Mouse (Mus musculus) kidney, postnatal 25 days (tissue): ENCODE results near the gene Gm21983.

Experiments used
- DNase-seq, 2 experiments: peaks; one replicate each; pipeline ENCODE4 v3.0.0; 2021; ENCODE audit warnings: mixed read lengths in 2 of 2

Gm21983 gene

DNA sequence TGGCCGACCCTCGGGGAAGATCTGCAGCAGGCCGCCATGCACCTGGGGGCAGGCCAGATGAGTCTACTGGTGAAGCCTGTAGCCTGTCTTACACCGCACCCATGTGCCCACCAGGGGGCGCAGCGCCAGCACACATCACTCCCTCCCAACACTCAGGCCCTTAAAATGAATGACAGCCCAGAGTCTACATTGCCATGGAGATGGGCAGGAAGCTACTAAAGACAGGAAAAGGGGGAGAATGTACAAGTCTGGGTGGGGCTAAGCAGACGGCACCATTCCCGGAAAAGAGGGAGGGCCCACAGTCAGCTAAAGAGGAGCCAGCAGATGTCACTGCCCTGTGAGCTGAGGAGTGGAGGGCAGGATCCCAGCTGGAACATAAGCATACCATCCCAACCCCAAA is 21.0 kb downstream of the Gm21983 start:
- DNase-seq, result peak; percentile 92 to 94

DNA sequence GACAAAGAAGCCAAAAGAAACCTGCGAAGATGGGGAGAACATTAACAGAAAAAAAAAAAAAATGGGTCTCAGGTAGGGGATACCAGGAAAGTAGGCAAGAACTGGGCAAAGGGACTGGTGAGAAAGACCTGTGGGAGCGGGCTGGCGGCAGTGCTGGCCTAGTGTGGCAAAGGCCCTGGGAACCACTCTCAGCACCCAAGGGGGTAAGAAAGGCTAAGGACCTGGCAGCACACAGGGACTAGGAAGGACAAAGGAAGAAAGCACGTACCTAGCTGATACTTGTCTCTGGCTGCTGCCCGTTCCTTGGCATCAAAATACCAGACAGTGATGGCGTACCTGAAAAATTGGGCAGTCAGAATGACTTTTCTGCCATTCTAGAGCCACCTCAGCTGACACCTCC is 21.6 kb downstream of the Gm21983 start:
- peak in 1 of 2 experiments; percentile 40 for DNase-seq

DNA sequence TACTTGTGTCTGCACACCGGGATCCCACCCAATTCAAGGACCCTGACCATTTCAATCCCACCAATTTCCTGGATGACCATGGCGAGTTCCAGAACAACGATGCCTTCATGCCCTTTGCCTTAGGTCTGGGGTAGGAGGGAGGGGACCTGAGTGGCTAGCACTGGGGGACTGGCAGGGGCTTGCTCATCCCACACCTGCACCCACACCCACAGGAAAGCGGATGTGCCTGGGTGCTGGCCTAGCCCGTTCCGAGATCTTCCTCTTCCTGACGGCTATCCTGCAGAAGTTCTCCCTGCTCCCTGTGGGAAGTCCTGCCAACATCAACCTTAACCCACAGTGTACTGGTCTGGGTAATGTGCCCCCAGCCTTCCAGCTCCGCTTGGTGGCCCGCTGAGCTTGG is 22.7 kb downstream of the Gm21983 start:
- peak in 1 of 2 experiments; percentile 38 for DNase-seq

DNA sequence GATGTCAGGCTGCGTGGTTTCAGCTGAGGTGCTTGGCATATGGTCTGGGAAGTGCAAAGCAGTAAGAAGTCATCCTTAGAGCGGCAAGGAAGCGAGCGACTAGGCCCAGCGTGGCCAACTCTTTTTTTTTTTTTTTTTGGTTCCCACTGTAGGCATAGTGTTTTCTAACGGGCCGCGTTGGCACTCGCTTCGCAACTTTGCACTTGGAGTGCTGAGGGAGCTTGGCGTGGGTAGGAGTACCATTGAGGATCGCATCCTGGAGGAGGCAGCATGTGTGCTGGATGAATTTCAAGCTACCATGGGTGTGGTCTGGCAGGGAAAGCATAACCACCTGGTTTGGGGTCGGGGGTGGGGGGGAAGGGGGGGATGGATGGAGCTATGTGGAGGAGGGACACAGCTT is 24.9 kb downstream of the Gm21983 start:
- no peak for DNase-seq

DNA sequence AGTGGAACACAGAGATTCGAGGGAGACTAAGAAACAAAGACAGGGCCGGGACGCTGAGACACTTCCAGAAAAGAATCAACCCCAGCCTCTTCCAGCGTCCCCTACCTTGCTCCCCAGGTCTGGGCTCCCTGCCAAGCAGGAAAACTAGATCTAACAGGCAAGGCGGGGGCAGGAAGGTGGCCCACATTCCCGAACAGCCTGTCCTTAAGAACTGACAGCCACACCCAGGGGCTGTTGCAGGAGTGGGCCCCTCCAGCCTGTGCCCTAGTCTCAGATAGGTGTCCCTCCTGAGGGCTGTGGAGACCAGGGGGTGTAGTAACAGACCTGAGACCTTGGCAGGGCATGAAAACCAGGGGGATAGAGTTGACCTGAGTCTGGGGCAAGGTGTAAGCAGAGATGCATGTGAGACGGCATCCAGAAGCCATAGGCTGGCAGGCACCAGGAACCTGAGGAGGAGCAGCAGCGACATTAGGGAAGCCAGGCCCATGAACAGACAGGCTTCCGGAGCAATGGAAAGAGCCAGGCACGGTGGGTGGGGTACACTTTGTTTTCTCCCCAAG is 27.6 kb downstream of the Gm21983 start, which contains the start of gene Cyp2t4:
Gene Cyp2t4, plus strand, starts transcription at position 510 of the 560 bp plus-strand sequence.
- peak; percentile 79 to 90 for DNase-seq

DNA sequence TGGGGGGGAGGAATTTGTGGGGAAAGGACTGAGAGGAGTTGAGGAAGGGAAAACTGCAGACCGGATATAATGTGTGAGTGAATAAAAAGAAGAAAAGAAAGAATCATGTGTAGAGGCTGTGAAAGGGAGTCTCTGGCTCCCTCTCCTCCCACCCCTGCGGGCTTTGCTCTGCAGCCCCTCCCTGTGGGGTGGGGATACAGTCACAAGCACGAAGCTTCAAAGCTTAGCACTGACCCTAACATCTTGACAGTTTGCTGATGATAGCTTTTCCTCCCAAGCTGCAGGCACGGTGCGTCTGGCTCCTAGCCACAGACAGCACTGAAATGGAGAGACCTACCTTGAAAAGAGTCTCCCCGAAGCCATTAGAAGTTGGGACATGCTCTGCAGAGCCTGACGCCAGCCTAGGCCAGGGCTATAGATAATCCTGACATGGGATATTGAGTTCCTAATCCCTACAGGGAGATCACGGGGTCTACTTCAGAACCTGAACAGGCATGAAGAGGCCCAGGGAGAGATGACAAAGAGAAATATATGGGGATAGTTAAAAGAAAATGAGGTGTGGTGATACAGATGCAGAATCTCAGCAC is 44.4 kb downstream of the Gm21983 start:
- DNase-seq, result no peak

DNA sequence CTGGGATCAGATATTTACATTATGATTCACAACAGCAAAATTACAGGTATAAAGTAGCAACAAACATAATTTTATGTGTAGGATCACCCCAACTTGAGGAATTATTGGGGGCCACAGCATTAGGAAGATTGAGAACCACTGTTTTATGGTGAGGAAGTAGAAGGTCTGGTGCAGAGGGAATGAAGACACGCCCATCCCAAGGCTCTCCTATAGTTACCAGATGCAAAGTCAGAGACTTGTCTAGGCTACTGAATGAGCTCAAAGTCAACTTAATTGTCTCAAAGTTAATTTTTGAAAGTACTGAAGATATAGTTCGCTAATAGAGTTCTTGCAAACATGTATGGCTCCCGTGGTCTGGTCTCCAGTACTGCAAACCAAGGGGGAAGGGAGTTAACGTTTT is 47.1 kb downstream of the Gm21983 start:
- DNase-seq, result no peak

DNA sequence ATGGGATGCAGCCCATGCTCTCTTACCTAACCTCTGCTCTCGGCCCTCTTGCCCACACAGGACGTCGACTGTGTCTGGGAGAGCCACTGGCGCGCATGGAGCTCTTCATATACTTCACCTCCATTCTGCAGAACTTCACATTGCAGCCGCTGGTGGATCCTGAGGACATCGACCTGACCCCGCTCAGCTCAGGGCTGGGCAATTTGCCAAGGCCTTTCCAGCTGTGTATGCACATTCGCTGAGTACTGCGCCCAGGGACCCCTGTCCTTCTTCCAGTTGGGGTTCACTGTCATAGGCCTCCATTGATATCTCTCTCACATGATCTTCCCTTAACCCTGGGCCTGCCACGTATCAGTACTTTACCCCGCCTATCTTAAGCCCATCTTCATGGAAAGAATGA is 47.7 kb downstream of the Gm21983 start:
- DNase-seq, result peak; percentile 77 to 87

DNA sequence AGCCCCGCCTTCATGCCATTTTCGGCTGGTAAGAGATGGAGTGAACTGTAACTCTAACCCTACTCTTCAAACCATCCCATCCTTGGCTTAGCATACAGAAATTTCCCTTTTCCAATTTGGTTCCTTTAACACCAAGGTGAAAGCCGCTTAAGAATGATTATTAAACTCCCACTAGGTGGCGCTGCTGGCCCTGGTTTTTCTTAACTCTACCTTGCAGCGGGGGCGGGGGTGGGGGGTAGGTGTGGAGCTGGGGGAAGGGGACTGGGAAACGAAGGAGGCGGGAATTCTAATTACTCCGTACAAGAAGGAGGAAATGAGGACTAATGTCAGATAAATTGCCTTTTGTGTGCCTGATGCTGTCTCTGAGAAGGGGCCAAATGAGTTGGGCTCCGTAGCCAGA is 48.3 kb downstream of the Gm21983 start:
- peak; percentile 70 to 84 for DNase-seq

DNA sequence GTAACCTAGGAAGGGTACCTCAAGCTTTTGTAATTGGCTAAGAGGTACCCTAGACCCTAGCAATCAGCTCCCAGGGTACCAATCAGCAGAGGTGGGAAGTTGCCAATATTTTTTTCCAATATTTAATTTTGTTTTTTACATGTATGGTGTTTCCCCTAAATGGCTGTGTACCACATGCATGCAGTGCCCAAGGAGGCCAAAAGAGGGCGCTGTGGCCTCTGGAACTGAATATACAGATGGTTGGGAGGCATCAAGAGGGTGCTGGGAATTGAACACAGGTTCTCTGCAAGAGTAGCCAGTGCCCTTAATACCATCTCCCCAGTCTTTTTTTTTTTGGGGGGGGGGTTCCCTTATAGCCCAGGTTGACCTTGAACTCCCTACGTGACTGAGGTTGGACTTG is 49.5 kb downstream of the Gm21983 start:
- no peak for DNase-seq

DNA sequence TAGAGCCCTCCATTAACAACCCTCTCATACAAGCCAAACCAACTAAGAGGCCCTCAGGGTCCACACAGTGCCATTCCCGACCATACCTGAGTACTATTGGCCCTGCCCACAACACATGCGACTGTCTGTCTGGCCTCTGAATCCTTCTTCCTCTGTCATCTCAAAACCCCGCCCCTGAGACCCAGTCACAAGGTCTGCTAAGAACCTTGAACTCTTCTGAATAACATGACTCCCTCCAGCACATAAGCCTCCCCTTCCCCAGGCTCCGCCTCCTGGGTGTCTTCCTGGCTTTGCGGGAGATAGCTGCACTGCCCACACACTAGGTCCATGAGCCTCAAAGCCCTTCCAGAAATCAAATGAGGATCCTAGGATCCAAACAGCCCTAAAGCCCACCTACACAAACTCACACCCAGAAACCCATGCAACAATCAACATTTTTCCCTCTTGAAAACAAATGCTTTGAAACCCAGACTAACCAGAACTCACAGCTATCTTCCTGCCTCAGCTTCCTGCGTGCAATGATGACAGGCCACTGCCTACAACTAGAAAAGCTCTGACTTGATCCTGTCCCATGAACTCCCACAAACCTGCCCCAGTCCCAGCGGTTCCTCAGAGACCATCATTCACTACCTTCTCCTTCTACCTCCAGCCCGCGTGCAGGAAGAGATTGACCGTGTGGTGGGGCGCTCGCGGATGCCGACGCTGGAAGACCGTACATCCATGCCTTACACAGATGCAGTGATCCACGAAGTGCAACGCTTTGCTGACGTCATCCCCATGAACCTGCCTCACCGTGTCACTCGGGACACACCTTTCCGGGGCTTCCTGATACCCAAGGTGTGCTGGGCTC is 50.1 kb downstream of the Gm21983 start:
- DNase-seq, result peak; percentile 56 to 75

DNA sequence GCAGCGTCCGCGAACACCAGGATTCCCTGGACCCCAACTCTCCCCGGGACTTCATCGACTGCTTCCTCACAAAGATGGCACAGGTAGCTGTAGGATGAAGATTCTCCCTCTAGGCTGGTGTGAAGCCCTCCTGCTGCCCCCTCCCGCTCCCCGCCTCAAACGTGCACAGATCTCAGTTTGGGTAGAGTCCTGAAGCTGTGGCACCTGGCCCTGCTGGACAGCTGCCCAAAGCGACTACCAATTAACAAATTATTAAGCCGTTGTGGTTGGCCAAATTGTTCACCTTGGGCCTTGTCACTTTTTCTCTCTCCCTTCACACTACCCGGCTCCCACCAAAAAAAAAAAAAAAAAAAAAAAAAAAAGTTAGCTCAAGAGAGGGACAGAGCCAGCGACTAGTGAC is 51.1 kb downstream of the Gm21983 start:
- peak; percentile 58 to 63 for DNase-seq

DNA sequence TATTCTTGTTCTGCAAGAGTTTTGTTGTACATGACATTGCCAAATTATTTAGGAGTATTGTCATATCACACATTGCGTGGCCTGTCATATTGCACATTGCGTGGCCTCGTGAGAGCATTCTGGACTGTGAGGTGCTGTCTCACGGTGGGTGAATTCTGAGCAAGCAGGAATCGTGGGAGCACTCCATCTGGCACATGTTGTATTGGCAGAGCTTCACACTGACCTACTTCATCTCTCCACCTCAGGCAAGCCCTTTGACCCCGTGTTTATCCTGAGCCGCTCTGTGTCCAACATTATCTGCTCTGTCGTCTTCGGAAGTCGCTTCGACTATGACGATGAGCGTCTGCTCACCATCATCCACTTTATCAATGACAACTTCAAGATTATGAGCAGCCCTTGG is 51.9 kb downstream of the Gm21983 start:
- peak; percentile 16 to 41 for DNase-seq

DNA sequence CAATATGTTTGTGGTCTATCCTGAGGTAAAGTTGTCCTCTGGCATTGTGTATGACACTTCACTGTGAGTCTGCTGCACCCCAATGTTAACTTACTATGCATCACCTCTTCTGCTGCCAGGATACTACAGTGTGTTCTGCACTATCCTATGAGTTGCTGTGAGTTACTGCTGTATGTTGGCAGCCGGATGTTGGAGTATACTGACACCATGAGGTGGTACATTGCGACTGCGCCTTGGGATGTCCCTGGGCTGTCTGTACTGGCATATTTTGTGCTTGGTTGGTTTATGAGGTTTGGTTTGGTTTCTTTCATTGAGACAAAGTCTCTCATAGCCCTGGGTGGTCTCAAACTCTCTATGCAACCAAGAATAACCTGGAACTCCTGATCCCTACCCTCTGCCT is 52.7 kb downstream of the Gm21983 start:
- peak; percentile 48 to 52 for DNase-seq

DNA sequence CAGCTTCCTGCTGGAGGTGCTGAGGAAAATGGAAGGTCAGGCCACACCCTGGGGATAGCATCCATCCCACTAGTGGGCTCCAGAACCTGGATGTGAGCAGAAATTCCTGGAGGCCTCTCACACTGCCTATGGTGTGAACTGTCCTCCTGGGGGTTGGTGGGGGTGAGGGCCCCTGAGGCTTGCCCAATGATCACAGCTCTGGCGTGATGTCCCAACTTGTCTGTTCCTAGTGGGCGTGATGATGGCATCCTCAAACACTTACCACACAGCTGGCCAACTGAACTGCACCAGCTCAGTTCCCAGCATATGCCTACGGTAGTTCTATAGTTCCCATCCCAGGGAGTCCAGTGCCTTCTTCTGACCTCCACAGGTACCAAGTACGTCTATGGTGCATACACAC is 55.9 kb downstream of the Gm21983 start:
- no peak for DNase-seq

DNA sequence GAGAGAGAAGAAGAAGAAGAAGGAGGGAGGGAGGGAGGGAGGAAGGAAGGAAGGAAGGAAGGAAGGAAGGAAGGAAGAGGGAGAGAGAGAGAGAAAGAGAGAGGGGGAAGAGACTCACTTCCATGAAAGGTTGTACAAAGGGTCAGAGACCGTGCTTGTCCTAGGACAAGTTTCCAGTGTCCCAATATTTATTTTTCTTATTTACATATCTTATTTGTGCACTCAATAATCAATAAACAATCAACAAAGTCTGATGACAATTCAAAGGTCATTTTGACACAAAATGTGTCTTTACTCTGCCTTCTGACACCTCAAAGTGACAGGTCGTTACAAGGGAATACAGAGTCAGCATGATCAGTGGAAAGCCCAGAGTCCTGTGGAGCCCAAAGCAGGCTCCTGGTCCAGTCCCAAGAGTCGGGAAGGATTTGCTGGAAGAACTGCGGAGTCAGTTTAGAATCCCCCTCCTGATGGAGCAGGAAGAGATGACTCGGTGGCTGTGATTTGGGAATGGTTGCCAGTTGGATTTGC is 56.5 kb downstream of the Gm21983 start:
- DNase-seq, result no peak

DNA sequence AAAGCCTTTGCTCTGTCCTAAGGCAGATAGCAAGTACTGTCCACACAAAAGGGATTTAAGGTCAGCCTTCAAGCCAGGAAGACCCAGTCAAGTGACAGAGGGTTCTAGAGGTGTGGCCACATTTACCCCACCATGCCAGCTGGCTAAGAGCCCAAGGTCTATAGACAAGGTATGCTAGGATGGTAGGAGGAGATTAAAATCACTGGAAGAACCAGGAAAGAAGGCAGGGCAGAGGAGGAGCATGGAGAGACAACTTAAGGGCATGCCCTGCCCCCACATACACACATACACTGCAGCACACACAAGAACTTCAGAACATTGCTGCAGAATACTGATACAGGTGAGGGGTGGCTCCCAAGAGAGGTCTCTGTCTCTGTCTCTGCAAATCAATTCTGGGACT is 61.2 kb downstream of the Gm21983 start, which contains the start of gene Cyp2f2:
Gene Cyp2f2, plus strand, starts transcription at position 234 of the 400 bp plus-strand sequence.
- no peak for DNase-seq
